Mouse (Mus musculus): ENCODE measurements around the gene Ipo9. TPM values are rescaled to one million over a fixed set of nuclear protein-coding genes. Genes with fewer than 3 reads are reported as not detected.

Gene Ipo9
- polyA plus RNA-seq, 1 experiment from 2014 or later = 156 TPM

GRCm38 (mm10) chr1:135443506-135443905, 13.2 kb upstream of the Ipo9 start:
- H3K27me3 ChIP-seq (ENCODE audit: control insufficient read depth, insufficient read depth, low read length) = no peaks in the 10 kb centered on the region
- H3K4me3 ChIP-seq (ENCODE audit: low read depth, low read length) = no peak overlapping the region
- H3K4me2 ChIP-seq (ENCODE audit: low read depth, low read length) = no peak overlapping the region
- ATAC-seq (ENCODE audit: low read depth) = no peak
- no peaks in the 10 kb centered on the region for H3K9me3 ChIP-seq (ENCODE audit: control insufficient read depth, low read length)
- no peak overlapping the region for H3K9ac ChIP-seq (replicated peaks; ENCODE audit: low read depth, low read length)
- no peaks in the 10 kb centered on the region for H3K4me1 ChIP-seq (ENCODE audit: control insufficient read depth, insufficient read depth, low read length)
- 93% methylated on average over 12 of the region's 12 CpGs for WGBS
- H3K27ac ChIP-seq (ENCODE audit: low read depth, low read length) = no peak overlapping the region
- H3K36me3 ChIP-seq (ENCODE audit: control insufficient read depth, insufficient read depth, low read length) = peaks cover 46% of the 10 kb centered on the region

GRCm38 (mm10) chr1:135441861-135442260, 11.6 kb upstream of the Ipo9 start:
- H3K4me2 ChIP-seq (ENCODE audit: low read depth, low read length) = no peak overlapping the region
- no peak overlapping the region for H3K27ac ChIP-seq (ENCODE audit: low read depth, low read length)
- H3K9me3 ChIP-seq (ENCODE audit: control insufficient read depth, low read length) = no peaks in the 10 kb centered on the region
- no peak overlapping the region for H3K4me3 ChIP-seq (ENCODE audit: low read depth, low read length)
- 96% methylated on average over 3 of the region's 3 CpGs for WGBS
- no peaks in the 10 kb centered on the region for H3K27me3 ChIP-seq (ENCODE audit: control insufficient read depth, insufficient read depth, low read length)
- no peak for ATAC-seq (ENCODE audit: low read depth)
- no peaks in the 10 kb centered on the region for H3K4me1 ChIP-seq (ENCODE audit: control insufficient read depth, insufficient read depth, low read length)
- H3K36me3 ChIP-seq (ENCODE audit: control insufficient read depth, insufficient read depth, low read length) = peaks cover 44% of the 10 kb centered on the region
- no peak overlapping the region for H3K9ac ChIP-seq (replicated peaks; ENCODE audit: low read depth, low read length)

- no peak overlapping the region for H3K27ac ChIP-seq (ENCODE audit: low read depth, low read length)
- no peaks in the 10 kb centered on the region for H3K9me3 ChIP-seq (ENCODE audit: control insufficient read depth, low read length)
- H3K4me3 ChIP-seq (ENCODE audit: low read depth, low read length) = no peak overlapping the region
- H3K9ac ChIP-seq (replicated peaks; ENCODE audit: low read depth, low read length) = no peak overlapping the region
- no peak for ATAC-seq (ENCODE audit: low read depth)
- no peak overlapping the region for H3K4me2 ChIP-seq (ENCODE audit: low read depth, low read length)
- H3K4me1 ChIP-seq (ENCODE audit: control insufficient read depth, insufficient read depth, low read length) = no peaks in the 10 kb centered on the region
- 94% methylated on average over 6 of the region's 6 CpGs for whole genome bisulfite sequencing
- peaks cover 44% of the 10 kb centered on the region for H3K36me3 ChIP-seq (ENCODE audit: control insufficient read depth, insufficient read depth, low read length)
- no peaks in the 10 kb centered on the region for H3K27me3 ChIP-seq (ENCODE audit: control insufficient read depth, insufficient read depth, low read length)
These were observed 10.7 kb upstream of the Ipo9 start for GRCm38 (mm10) chr1:135440986-135441385.

- Histone ChIP-seq H3K9me3 (ENCODE audit: control insufficient read depth, low read length) (no peaks in the 10 kb centered on the region), H3K27me3 (ENCODE audit: control insufficient read depth, insufficient read depth, low read length) (no peaks in the 10 kb centered on the region), H3K36me3 (ENCODE audit: control insufficient read depth, insufficient read depth, low read length) (peaks cover 42% of the 10 kb centered on the region), H3K4me2 (ENCODE audit: low read depth, low read length) (no peak overlapping the region), H3K4me1 (ENCODE audit: control insufficient read depth, insufficient read depth, low read length) (no peaks in the 10 kb centered on the region), H3K4me3 (ENCODE audit: low read depth, low read length) (no peak overlapping the region), H3K9ac (replicated peaks; ENCODE audit: low read depth, low read length) (no peak overlapping the region), H3K27ac (ENCODE audit: low read depth, low read length) (no peak overlapping the region)
- no peak for ATAC-seq (ENCODE audit: low read depth)
- 87% methylated on average over 6 of the region's 6 CpGs for WGBS
These were observed 8.5 kb upstream of the Ipo9 start for GRCm38 (mm10) chr1:135438801-135439200.

- no peak overlapping the region for H3K9ac ChIP-seq (replicated peaks; ENCODE audit: low read depth, low read length)
- 57% methylated on average over 2 of the region's 2 CpGs for WGBS
- H3K4me1 ChIP-seq (ENCODE audit: control insufficient read depth, insufficient read depth, low read length) = 0 out of 2 replicates have a peak, but pooled peaks cover under 1% of the 10 kb centered on the region
- H3K4me2 ChIP-seq (ENCODE audit: low read depth, low read length) = no peak overlapping the region
- H3K27ac ChIP-seq (ENCODE audit: low read depth, low read length) = no peak overlapping the region
- no peak overlapping the region for H3K4me3 ChIP-seq (ENCODE audit: low read depth, low read length)
- H3K9me3 ChIP-seq (ENCODE audit: control insufficient read depth, low read length) = no peaks in the 10 kb centered on the region
- no peak for ATAC-seq (ENCODE audit: low read depth)
- peaks cover 17% of the 10 kb centered on the region for H3K36me3 ChIP-seq (ENCODE audit: control insufficient read depth, insufficient read depth, low read length)
- H3K27me3 ChIP-seq (ENCODE audit: control insufficient read depth, insufficient read depth, low read length) = no peaks in the 10 kb centered on the region
These were observed 5.5 kb upstream of the Ipo9 start for GRCm38 (mm10) chr1:135435823-135436222.

- Histone ChIP-seq H3K36me3 (ENCODE audit: control insufficient read depth, insufficient read depth, low read length) (peaks cover 6% of the 10 kb centered on the region; the same call in 1 of the 2 replicates), H3K4me2 (ENCODE audit: low read depth, low read length) (peak overlapping the region; percentile 57), H3K27me3 (ENCODE audit: control insufficient read depth, insufficient read depth, low read length) (no peaks in the 10 kb centered on the region), H3K27ac (ENCODE audit: low read depth, low read length) (peak overlapping the region; percentile 87), H3K4me3 (ENCODE audit: low read depth, low read length) (peak overlapping the region; percentile 79), H3K4me1 (ENCODE audit: control insufficient read depth, insufficient read depth, low read length) (peaks cover 19% of the 10 kb centered on the region), H3K9me3 (ENCODE audit: control insufficient read depth, low read length) (no peaks in the 10 kb centered on the region), H3K9ac (replicated peaks; ENCODE audit: low read depth, low read length) (peak overlapping the region; percentile 78)
- WGBS = 1% methylated on average over 14 of the region's 14 CpGs
- peak; percentile 79 for ATAC-seq (ENCODE audit: low read depth)
These were observed 344 bp upstream of the Ipo9 start for GRCm38 (mm10) chr1:135430669-135431017.

- Histone ChIP-seq H3K27me3 (ENCODE audit: control insufficient read depth, insufficient read depth, low read length) (no peaks in the 10 kb centered on the region), H3K27ac (ENCODE audit: low read depth, low read length) (no peak overlapping the region), H3K36me3 (ENCODE audit: control insufficient read depth, insufficient read depth, low read length) (peaks cover 10% of the 10 kb centered on the region), H3K9ac (replicated peaks; ENCODE audit: low read depth, low read length) (no peak overlapping the region), H3K4me1 (ENCODE audit: control insufficient read depth, insufficient read depth, low read length) (peaks cover 19% of the 10 kb centered on the region), H3K4me2 (ENCODE audit: low read depth, low read length) (no peak overlapping the region), H3K9me3 (ENCODE audit: control insufficient read depth, low read length) (no peaks in the 10 kb centered on the region), H3K4me3 (ENCODE audit: low read depth, low read length) (no peak overlapping the region)
- 89% methylated on average over 6 of the region's 6 CpGs for WGBS
- ATAC-seq (ENCODE audit: low read depth) = no peak
These were observed 2.9 kb downstream of the Ipo9 start for GRCm38 (mm10) chr1:135427390-135427789.

GRCm38 (mm10) chr1:135426645-135427044, 3.7 kb downstream of the Ipo9 start:
- no peak overlapping the region for H3K27ac ChIP-seq (ENCODE audit: low read depth, low read length)
- H3K4me1 ChIP-seq (ENCODE audit: control insufficient read depth, insufficient read depth, low read length) = peaks cover 19% of the 10 kb centered on the region
- no peak overlapping the region for H3K4me2 ChIP-seq (ENCODE audit: low read depth, low read length)
- peaks cover 10% of the 10 kb centered on the region for H3K36me3 ChIP-seq (ENCODE audit: control insufficient read depth, insufficient read depth, low read length)
- WGBS = 95% methylated on average over 10 of the region's 10 CpGs
- H3K4me3 ChIP-seq (ENCODE audit: low read depth, low read length) = no peak overlapping the region
- no peak overlapping the region for H3K9ac ChIP-seq (replicated peaks; ENCODE audit: low read depth, low read length)
- no peaks in the 10 kb centered on the region for H3K27me3 ChIP-seq (ENCODE audit: control insufficient read depth, insufficient read depth, low read length)
- H3K9me3 ChIP-seq (ENCODE audit: control insufficient read depth, low read length) = no peaks in the 10 kb centered on the region
- no peak for ATAC-seq (ENCODE audit: low read depth)

GRCm38 (mm10) chr1:135422772-135423171, 7.5 kb downstream of the Ipo9 start:
- Histone ChIP-seq H3K4me3 (ENCODE audit: low read depth, low read length) (no peak overlapping the region), H3K4me1 (ENCODE audit: control insufficient read depth, insufficient read depth, low read length) (peaks cover 3% of the 10 kb centered on the region; the same call in 1 of the 2 replicates), H3K4me2 (ENCODE audit: low read depth, low read length) (no peak overlapping the region), H3K9ac (replicated peaks; ENCODE audit: low read depth, low read length) (no peak overlapping the region), H3K36me3 (ENCODE audit: control insufficient read depth, insufficient read depth, low read length) (peaks cover 34% of the 10 kb centered on the region), H3K27me3 (ENCODE audit: control insufficient read depth, insufficient read depth, low read length) (no peaks in the 10 kb centered on the region), H3K9me3 (ENCODE audit: control insufficient read depth, low read length) (no peaks in the 10 kb centered on the region), H3K27ac (ENCODE audit: low read depth, low read length) (no peak overlapping the region)
- WGBS = 96% methylated on average over 6 of the region's 6 CpGs
- ATAC-seq (ENCODE audit: low read depth) = no peak

- H3K4me1 ChIP-seq (ENCODE audit: control insufficient read depth, insufficient read depth, low read length) = no peaks in the 10 kb centered on the region
- H3K36me3 ChIP-seq (ENCODE audit: control insufficient read depth, insufficient read depth, low read length) = peaks cover 69% of the 10 kb centered on the region
- H3K27ac ChIP-seq (ENCODE audit: low read depth, low read length) = no peak overlapping the region
- no peak overlapping the region for H3K4me3 ChIP-seq (ENCODE audit: low read depth, low read length)
- no peak for ATAC-seq (ENCODE audit: low read depth)
- no peaks in the 10 kb centered on the region for H3K9me3 ChIP-seq (ENCODE audit: control insufficient read depth, low read length)
- H3K4me2 ChIP-seq (ENCODE audit: low read depth, low read length) = no peak overlapping the region
- H3K9ac ChIP-seq (replicated peaks; ENCODE audit: low read depth, low read length) = no peak overlapping the region
- no peaks in the 10 kb centered on the region for H3K27me3 ChIP-seq (ENCODE audit: control insufficient read depth, insufficient read depth, low read length)
These were observed 16.3 kb downstream of the Ipo9 start for GRCm38 (mm10) chr1:135413996-135414395.

Measured in neural tube, embryonic 14.5 days (tissue).